Mouse (Mus musculus): ENCODE data around the gene Otud6a.
A peak's percentile ranks its signal among the peaks of the same experiment; 100 is the strongest.
"Not testable (repeated sequence)": the region's sequence is repeated elsewhere in the genome, so short reads cannot be mapped to it uniquely, and the experiment has no call there.

Gene Otud6a

DNA sequence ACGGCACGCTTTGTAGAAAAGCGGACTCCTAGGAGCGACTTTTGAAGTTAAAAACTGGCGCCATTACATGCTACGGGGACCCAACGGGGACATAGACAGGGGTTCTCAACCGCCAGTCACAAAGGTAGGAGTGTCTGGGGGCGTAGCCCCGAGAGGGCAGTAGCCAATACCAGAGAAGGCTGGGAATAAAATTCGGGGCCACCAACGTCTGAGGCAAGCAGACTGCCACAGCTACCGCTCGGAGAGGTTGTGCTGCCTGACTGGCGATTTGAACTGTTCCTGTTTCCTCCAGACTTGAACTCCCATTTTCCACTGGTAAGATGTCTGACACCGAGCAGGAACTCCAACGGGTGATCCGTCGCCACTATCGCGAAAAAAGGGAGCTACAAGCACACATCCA lies at the start of gene Otud6a:
Otud6a (plus strand) TSS at position 321 of the 400 bp plus-strand sequence.
- no peak for DNase-seq

DNA sequence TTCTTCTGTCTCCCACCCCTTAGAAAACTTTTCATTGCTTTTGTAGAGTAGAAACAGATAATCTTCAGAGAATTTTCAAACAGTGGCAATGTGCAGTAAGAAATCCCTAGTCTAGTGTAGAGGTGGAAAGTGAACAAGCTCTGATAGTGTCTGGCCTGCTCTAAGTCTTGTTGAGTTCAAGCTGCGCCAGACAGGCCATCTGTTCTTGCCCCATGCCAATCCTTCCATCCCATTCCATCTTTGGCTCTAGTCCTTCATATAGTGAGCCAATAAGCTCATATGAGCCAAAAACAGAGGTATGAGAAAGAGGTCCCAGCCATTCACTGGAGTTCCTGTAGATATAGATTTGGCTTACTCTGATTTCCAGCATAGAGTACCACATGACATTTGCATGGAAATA lies 38.9 kb upstream of the Otud6a start:
- no peak for DNase-seq

DNA sequence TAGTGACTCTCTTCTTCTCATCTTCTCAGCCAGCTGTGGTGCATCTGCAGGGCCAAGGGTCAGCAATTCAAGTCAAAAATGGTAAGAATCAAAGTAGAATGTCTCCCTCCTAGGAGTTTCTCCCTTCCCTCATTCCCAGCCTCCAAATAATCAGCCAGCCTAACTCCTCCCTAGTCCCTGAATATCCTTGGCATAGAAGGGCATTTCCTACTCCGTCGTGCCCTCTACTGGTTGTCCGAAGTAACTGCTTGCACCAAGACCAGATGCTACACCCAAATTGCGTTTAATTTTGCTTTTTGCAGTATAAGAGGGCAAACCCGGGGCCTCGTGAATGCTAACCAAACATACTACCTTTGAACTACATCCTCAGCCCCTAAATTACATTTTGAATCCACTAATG lies 36.5 kb upstream of the Otud6a start:
- DNase-seq = peak; percentile 22

DNA sequence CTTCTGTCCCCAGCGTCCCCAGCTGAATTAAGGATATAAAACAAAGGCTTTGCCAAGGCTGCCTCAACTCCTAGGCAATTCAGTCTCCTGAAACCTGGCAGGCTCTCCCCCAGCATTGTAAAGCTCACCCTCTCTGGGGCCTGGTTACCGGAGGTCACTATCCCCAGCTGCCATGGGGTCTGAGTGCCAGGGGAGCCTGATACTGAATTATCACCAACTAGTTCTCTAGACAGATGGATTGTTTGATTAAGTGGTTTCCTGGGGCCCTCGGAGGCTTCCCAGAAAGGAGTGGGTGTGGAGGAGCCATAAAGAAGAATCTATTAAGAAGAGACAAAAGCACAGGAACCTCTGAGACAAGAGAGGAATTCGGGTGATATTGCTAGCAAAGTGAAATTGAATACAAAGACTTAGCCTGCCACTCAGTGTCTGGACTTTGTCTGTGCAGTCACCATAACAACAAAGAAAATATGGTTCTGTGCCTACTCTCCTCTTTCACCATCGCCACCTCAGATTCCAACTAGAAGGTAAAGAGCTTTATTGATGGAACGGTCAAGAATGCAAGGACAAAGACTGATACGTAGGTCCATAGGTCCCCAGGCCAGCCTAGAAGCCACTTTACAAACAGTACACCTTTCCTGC lies 34.5 kb upstream of the Otud6a start:
- no peak for DNase-seq

DNA sequence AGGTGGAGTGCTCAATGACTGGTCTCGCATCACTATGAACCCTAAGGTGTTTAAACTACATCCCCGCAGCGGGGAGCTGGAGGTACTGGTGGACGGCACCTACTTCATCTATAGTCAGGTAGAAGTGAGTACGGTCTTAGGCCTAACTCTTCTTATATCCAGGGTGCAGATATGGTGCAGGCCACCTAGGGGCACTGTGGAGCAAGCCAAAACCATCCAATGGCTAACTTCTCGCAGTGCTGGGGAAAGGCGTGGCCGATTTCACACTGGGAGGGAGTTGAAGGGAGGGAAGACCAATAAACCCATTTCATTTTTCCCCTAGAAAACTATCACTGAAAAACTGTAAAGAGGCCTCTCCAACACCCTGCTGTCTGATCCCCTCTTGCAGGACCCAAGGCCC lies 33.8 kb upstream of the Otud6a start:
- DNase-seq = no peak

DNA sequence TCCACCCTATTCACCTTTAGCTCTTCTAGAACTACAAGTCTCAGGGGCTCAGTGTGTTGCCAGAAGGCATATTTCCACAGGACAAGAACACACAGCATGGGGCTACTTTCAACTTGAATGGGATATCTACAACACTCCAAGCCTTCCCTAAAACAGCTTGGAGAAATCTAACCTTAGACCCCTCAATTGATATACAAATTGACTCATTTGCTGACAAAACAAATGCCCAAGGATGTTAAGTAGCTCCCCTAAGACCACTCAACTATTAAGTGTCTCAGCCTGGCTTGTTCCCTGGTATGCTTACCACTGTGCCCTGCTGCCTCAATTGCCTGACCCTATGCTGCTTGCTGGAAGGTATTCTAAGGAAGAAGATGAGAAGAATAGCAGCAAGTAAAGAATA lies 27.9 kb upstream of the Otud6a start:
- DNase-seq = no peak

DNA sequence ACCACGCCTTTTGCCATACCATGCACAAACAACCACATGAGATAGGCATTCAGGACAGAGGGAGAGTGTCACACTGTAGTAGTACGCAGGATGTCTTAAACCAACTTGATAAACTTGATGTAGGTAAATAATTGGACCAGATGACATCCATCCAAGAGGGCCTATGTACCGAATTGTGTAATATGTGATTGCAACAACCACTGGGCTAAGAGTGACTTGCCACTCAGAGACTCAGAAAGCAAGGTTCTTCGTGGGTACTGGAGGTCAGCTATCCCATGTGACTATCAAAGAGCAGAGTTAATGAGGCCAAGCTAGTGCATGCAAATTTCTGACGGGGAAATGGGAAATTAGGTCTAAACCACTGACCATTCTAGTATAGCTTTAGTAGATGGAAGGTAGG lies 27.2 kb upstream of the Otud6a start:
- DNase-seq = no peak

DNA sequence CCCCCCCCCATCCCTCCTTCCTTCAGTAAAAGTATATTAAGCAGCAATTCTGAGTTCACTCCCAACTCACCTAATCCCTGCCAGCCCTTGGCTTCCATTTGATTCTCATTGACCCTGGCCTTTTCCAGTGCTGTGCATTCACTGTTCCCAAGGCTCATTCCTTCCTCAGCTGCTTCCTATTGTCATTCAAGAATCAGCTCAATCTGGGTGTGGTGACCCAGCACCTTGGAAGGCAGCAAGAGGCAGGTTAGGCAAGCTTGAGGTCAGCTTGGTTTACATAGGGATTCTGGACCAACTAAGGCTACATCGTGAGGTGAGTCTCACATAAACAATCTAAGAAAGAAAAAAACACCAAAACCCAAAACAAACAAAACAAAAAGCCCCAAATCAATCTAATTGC lies 19.6 kb upstream of the Otud6a start:
- no peak for DNase-seq

DNA sequence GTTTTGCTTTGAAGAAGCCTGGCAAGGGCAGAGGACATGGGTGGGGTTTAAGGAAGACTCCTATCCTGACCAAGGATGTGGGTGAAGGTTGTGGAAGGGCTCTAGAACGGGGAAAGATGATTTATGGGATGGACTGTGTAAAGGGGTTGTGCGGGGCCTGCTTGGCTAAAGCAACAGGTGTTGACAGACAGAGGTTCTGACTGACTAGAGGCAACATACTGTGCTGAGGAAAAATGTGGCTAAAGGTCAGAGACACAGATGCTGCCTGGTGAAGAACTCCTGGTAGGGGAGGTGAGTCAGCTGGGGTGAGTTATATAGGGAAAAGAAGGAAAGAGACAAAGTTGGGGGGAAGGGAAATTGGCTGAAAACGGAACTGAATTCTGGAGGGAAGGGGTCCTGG lies 3.5 kb downstream of the Otud6a start:
- no peak for DNase-seq

DNA sequence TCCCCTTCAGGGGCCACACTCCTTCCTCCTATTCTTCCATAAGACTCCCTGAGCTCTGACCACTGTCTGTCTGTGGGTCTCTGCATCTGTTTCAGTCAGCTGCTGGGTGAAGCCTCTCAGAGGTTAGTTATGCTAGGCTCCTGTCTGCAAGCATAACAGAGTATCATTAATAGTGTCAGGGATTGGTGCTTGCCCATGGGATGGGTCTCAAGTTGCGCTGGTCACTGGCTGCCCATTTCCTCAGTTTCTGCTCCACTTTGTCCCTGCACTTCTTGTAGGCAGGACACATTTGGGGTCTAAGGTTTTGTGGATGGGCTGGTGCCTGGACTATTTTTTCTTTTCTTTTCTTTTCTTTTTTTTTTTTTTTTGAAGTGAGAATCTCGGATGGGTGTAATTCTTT lies 13.8 kb downstream of the Otud6a start, which contains the start of gene Awat2:
Awat2 (minus strand) TSS at position 101 of the 400 bp plus-strand sequence.
- not testable (repeated sequence) for DNase-seq

DNA sequence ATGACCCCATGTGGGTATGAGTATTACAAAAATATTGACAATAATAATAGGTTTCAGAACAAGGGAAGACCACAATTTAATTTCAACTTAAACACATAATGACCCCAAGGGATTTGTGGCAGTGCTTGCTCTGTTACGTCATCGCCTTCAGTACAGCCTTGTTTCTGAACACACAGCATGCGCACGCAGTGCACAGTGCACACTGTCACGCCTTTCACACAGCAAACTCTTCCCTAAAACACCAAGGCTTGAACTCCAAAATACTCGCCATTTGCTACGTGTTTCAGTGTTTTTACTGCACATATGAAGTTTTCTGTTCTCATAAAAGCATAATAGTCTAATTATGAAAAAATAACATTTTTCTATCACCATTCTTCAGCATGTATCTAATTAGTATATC lies 14.7 kb downstream of the Otud6a start:
- no peak for DNase-seq

DNA sequence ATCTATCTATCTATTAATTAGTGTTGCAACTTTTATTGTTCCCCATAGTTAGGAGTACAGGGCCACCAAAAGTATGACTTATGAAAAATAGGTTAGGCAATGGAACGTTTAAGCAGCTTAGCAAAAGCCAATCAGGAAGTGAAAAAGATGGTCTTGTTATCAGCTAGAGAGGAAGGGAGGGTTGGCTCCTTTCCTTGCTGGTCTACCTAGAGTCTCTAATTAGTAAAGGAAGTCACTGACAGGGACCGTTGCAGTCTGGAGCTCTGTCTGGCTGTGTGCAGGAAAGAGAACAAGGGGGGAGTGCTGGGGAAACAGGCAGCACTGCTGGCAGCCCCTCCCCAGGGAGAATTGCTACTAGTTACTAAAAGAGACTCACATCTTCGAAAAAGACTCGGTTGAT lies 39.2 kb downstream of the Otud6a start:
- no peak for DNase-seq

DNA sequence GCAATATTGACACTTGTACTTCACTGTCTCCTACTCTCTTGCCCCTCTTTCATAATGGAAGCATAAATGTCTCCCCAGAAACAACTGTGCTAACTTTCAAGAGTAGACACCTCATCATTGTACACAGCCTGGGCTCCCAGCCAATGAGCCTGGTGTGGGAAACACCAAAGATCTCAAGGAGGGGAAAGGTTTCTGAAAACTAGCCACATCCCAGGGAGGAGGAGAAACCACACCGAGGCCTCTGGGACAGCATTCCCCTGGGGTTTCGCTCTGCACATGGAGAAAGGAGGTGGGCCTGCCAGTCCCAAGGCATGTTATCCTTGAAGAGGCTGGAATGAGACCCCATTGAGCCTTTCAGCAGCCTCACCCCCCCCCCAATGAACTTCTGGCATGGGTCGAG lies 41.3 kb downstream of the Otud6a start:
- no peak for DNase-seq

DNA sequence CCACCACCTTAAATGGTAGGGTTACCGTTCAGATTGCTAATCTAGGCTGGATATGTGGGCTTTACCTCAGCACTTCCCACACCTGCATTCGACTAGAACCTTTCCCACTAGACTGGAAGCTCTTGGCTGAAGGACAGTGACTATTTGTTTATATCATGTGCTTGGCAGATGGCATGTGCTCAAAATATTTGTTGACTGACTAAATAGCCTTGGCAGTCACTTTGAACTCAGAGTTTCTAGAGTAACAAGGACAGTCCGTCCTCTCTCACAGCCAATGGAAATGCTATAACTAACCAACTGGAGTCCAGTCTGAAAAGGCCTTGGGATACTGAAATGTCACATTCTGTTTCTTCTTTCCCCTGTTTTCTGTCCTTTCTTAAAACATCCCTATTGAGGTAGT lies 42.7 kb downstream of the Otud6a start:
- DNase-seq = no peak

DNA sequence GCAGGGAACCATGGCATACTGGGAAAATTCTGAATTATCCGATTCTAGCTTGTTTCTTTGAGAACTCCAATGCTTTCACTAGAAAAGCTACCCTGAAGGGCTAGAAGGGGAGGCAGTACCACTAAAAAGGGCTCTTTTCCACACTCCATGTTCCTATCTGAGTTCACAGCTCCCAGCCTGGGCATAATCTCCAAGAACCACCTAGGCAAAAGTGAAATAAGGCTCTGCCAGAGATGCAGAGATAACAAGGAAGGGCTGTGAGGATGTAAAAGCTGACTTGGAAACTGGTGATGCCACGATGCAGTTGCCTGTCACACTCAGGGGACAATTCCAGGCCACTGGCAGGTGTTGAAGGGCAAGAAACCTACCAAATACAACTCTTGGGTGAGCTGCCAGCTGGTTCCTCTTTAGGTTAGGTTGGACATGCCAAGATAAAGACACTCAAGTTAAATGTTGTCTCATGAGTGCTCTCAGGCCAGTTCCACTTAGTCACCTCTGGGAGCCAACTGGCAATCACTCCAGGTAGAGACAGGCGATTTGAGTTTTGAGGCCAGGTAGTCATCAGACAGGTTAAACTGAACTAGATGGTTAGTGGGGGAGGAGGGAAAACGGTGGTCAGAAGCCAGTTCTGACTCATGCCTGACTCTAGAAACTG lies 46.9 kb downstream of the Otud6a start:
- DNase-seq = no peak
